Mouse (Mus musculus): ENCODE results near the gene Hsd11b1. TPM values are rescaled to one million over a fixed set of nuclear protein-coding genes. Genes with fewer than 3 reads are reported as not detected.

Gene Hsd11b1
- polyA plus RNA-seq, 1 experiment = not detected

GRCm38 (mm10) chr1:193207503-193207902, 56.4 kb downstream of the Hsd11b1 start, which contains the start of gene Lamb3:
Gene Lamb3 (plus strand): TSS chr1:193207699.
- H3K9me3 ChIP-seq (replicated peaks; ENCODE audit: control insufficient read depth, insufficient read depth, low read length, poor library complexity, severe bottlenecking) = no peaks in the 10 kb centered on the region
- no peak within 1 kb of the TSS for H3K27ac ChIP-seq (ENCODE audit: insufficient read depth, low read length)
- H3K9ac ChIP-seq (ENCODE audit: low read depth, poor library complexity, severe bottlenecking) = no peak within 1 kb of the TSS
- no peak within 1 kb of the TSS for H3K4me3 ChIP-seq (ENCODE audit: low read depth, low read length)
- TF ChIP-seq CTCF (IDR thresholded peaks at IDR 0.05; ENCODE audit: low read depth, low read length) = no peak
- TF ChIP-seq POLR2A (IDR thresholded peaks at IDR 0.05; ENCODE audit: insufficient read depth, low read length) = no peak
- TF ChIP-seq EP300 (IDR thresholded peaks at IDR 0.05; ENCODE audit: insufficient read depth, low read depth, low read length) = no peak
- H3K27me3 ChIP-seq (ENCODE audit: control insufficient read depth, insufficient read depth, low read length, poor library complexity, severe bottlenecking) = no peaks in the 10 kb centered on the region
- H3K4me1 ChIP-seq (ENCODE audit: control insufficient read depth, insufficient read depth, low read length) = no peaks in the 10 kb centered on the region
- no peaks in the 10 kb centered on the region for H3K36me3 ChIP-seq (ENCODE audit: control insufficient read depth, insufficient read depth, low read length, poor library complexity, severe bottlenecking)

GRCm38 (mm10) chr1:193205431-193205830, 58.4 kb downstream of the Hsd11b1 start:
- Histone ChIP-seq H3K9me3 (replicated peaks; ENCODE audit: control insufficient read depth, insufficient read depth, low read length, poor library complexity, severe bottlenecking) (no peaks in the 10 kb centered on the region), H3K27ac (ENCODE audit: insufficient read depth, low read length) (no peak overlapping the region), H3K4me1 (ENCODE audit: control insufficient read depth, insufficient read depth, low read length) (no peaks in the 10 kb centered on the region), H3K9ac (ENCODE audit: low read depth, poor library complexity, severe bottlenecking) (no peak overlapping the region), H3K4me3 (ENCODE audit: low read depth, low read length) (no peak overlapping the region), H3K36me3 (ENCODE audit: control insufficient read depth, insufficient read depth, low read length, poor library complexity, severe bottlenecking) (no peaks in the 10 kb centered on the region), H3K27me3 (ENCODE audit: control insufficient read depth, insufficient read depth, low read length, poor library complexity, severe bottlenecking) (no peaks in the 10 kb centered on the region)
- TF ChIP-seq EP300 (IDR thresholded peaks at IDR 0.05; ENCODE audit: insufficient read depth, low read depth, low read length) (no peak), POLR2A (IDR thresholded peaks at IDR 0.05; ENCODE audit: insufficient read depth, low read length) (no peak), CTCF (IDR thresholded peaks at IDR 0.05; ENCODE audit: low read depth, low read length) (no peak)

- TF ChIP-seq POLR2A (IDR thresholded peaks at IDR 0.05; ENCODE audit: insufficient read depth, low read length) (no peak), EP300 (IDR thresholded peaks at IDR 0.05; ENCODE audit: insufficient read depth, low read depth, low read length) (no peak), CTCF (IDR thresholded peaks at IDR 0.05; ENCODE audit: low read depth, low read length) (no peak)
- Histone ChIP-seq H3K9ac (ENCODE audit: low read depth, poor library complexity, severe bottlenecking) (no peak overlapping the region), H3K27ac (ENCODE audit: insufficient read depth, low read length) (no peak overlapping the region), H3K9me3 (replicated peaks; ENCODE audit: control insufficient read depth, insufficient read depth, low read length, poor library complexity, severe bottlenecking) (no peaks in the 10 kb centered on the region), H3K27me3 (ENCODE audit: control insufficient read depth, insufficient read depth, low read length, poor library complexity, severe bottlenecking) (no peaks in the 10 kb centered on the region), H3K4me3 (ENCODE audit: low read depth, low read length) (no peak overlapping the region), H3K36me3 (ENCODE audit: control insufficient read depth, insufficient read depth, low read length, poor library complexity, severe bottlenecking) (no peaks in the 10 kb centered on the region), H3K4me1 (ENCODE audit: control insufficient read depth, insufficient read depth, low read length) (no peaks in the 10 kb centered on the region)
Measured at GRCm38 (mm10) chr1:193203821-193204220, 60.1 kb downstream of the Hsd11b1 start.

- Histone ChIP-seq H3K9ac (ENCODE audit: low read depth, poor library complexity, severe bottlenecking) (no peak within 1 kb of the TSS), H3K4me1 (ENCODE audit: control insufficient read depth, insufficient read depth, low read length) (no peaks in the 10 kb centered on the region), H3K27ac (ENCODE audit: insufficient read depth, low read length) (no peak within 1 kb of the TSS), H3K4me3 (ENCODE audit: low read depth, low read length) (no peak within 1 kb of the TSS), H3K9me3 (replicated peaks; ENCODE audit: control insufficient read depth, insufficient read depth, low read length, poor library complexity, severe bottlenecking) (no peaks in the 10 kb centered on the region), H3K27me3 (ENCODE audit: control insufficient read depth, insufficient read depth, low read length, poor library complexity, severe bottlenecking) (no peaks in the 10 kb centered on the region; the same call in 1 of the 2 replicates), H3K36me3 (ENCODE audit: control insufficient read depth, insufficient read depth, low read length, poor library complexity, severe bottlenecking) (no peaks in the 10 kb centered on the region)
- no peak for TF ChIP-seq EP300 (IDR thresholded peaks at IDR 0.05; ENCODE audit: insufficient read depth, low read depth, low read length)
- TF ChIP-seq CTCF (IDR thresholded peaks at IDR 0.05; ENCODE audit: low read depth, low read length) = no peak
- TF ChIP-seq POLR2A (IDR thresholded peaks at IDR 0.05; ENCODE audit: insufficient read depth, low read length) = no peak
Measured at GRCm38 (mm10) chr1:193201383-193201778, 62.5 kb downstream of the Hsd11b1 start, which contains the start of gene Traf3ip3. Gene Traf3ip3 (minus strand): TSS chr1:193201703.

GRCm38 (mm10) chr1:193200640-193201382, 63.1 kb downstream of the Hsd11b1 start:
- no peaks in the 10 kb centered on the region for H3K4me1 ChIP-seq (ENCODE audit: control insufficient read depth, insufficient read depth, low read length)
- TF ChIP-seq EP300 (IDR thresholded peaks at IDR 0.05; ENCODE audit: insufficient read depth, low read depth, low read length) = no peak
- TF ChIP-seq POLR2A (IDR thresholded peaks at IDR 0.05; ENCODE audit: insufficient read depth, low read length) = no peak
- TF ChIP-seq CTCF (IDR thresholded peaks at IDR 0.05; ENCODE audit: low read depth, low read length) = no peak
- H3K27ac ChIP-seq (ENCODE audit: insufficient read depth, low read length) = no peak overlapping the region
- no peaks in the 10 kb centered on the region for H3K9me3 ChIP-seq (replicated peaks; ENCODE audit: control insufficient read depth, insufficient read depth, low read length, poor library complexity, severe bottlenecking)
- H3K4me3 ChIP-seq (ENCODE audit: low read depth, low read length) = no peak overlapping the region
- H3K36me3 ChIP-seq (ENCODE audit: control insufficient read depth, insufficient read depth, low read length, poor library complexity, severe bottlenecking) = no peaks in the 10 kb centered on the region
- H3K9ac ChIP-seq (ENCODE audit: low read depth, poor library complexity, severe bottlenecking) = no peak overlapping the region
- H3K27me3 ChIP-seq (ENCODE audit: control insufficient read depth, insufficient read depth, low read length, poor library complexity, severe bottlenecking) = no peaks in the 10 kb centered on the region; the same call in 1 of the 2 replicates

- Histone ChIP-seq H3K36me3 (ENCODE audit: control insufficient read depth, insufficient read depth, low read length, poor library complexity, severe bottlenecking) (no peaks in the 10 kb centered on the region), H3K9ac (ENCODE audit: low read depth, poor library complexity, severe bottlenecking) (no peak overlapping the region), H3K4me1 (ENCODE audit: control insufficient read depth, insufficient read depth, low read length) (no peaks in the 10 kb centered on the region), H3K27me3 (ENCODE audit: control insufficient read depth, insufficient read depth, low read length, poor library complexity, severe bottlenecking) (no peaks in the 10 kb centered on the region; the same call in 1 of the 2 replicates), H3K4me3 (ENCODE audit: low read depth, low read length) (no peak overlapping the region), H3K27ac (ENCODE audit: insufficient read depth, low read length) (no peak overlapping the region), H3K9me3 (replicated peaks; ENCODE audit: control insufficient read depth, insufficient read depth, low read length, poor library complexity, severe bottlenecking) (no peaks in the 10 kb centered on the region)
- no peak for TF ChIP-seq EP300 (IDR thresholded peaks at IDR 0.05; ENCODE audit: insufficient read depth, low read depth, low read length)
- no peak for TF ChIP-seq POLR2A (IDR thresholded peaks at IDR 0.05; ENCODE audit: insufficient read depth, low read length)
- TF ChIP-seq CTCF (IDR thresholded peaks at IDR 0.05; ENCODE audit: low read depth, low read length) = no peak
Measured at GRCm38 (mm10) chr1:193198312-193198711, 65.6 kb downstream of the Hsd11b1 start.

Data from ES-Bruce4 (cell line).